Mouse (Mus musculus) lung, embryonic 16.5 days (tissue): ENCODE data around the gene Eif2b1. TPM values are rescaled to one million over a fixed set of nuclear protein-coding genes. Genes with fewer than 3 reads are reported as not detected.

Experiments
- ATAC-seq: fragments of 200-750 bp; cut with Nextera tagmentation; 2 replicates; pipeline ENCODE4 v1.8.0; 2017; ENCODE audit warnings: low read depth, mild to moderate bottlenecking, moderate library complexity
- H3K27ac ChIP-seq: fragments of 300-500 bp; sonication (generic); 2 replicates; pipeline ENCODE4 v1.5.1; 2014; ENCODE audit warnings: mild to moderate bottlenecking, control low read depth, low read length
- H3K27me3 ChIP-seq: fragments of 300-500 bp; sonication (generic); 2 replicates; pipeline ENCODE4 v1.6.1; 2014; ENCODE audit warnings: low read depth, low read length, mixed read lengths; ENCODE audit not compliant: control insufficient read depth, insufficient read depth
- H3K36me3 ChIP-seq: fragments of 300-500 bp; sonication (generic); 2 replicates; pipeline ENCODE4 v1.6.1; 2014; ENCODE audit warnings: low read length; ENCODE audit not compliant: control insufficient read depth, insufficient read depth
- H3K4me1 ChIP-seq: fragments of 300-500 bp; sonication (generic); replicated peaks from 2 replicates; pipeline ENCODE4 v1.6.1; 2014; ENCODE audit warnings: low read length, mixed read lengths; ENCODE audit not compliant: control insufficient read depth, insufficient read depth
- H3K4me2 ChIP-seq: fragments of 300-500 bp; sonication (generic); 2 replicates; pipeline ENCODE4 v1.6.1; 2014; ENCODE audit warnings: low read depth, low read length, control low read depth
- H3K4me3 ChIP-seq: fragments of 300-500 bp; sonication (generic); 2 replicates; pipeline ENCODE4 v1.5.1; 2014; ENCODE audit warnings: mild to moderate bottlenecking, low read length, control low read depth
- H3K9ac ChIP-seq: fragments of 300-500 bp; sonication (generic); 2 replicates; pipeline ENCODE4 v1.6.1; 2014; ENCODE audit warnings: low read length, control low read depth
- H3K9me3 ChIP-seq: fragments of 300-500 bp; sonication (generic); 2 replicates; pipeline ENCODE4 v1.6.1; 2016; ENCODE audit warnings: low read length; ENCODE audit not compliant: control insufficient read depth
- WGBS: fragments of 180-500 bp; shearing (Covaris S2); extraction: QIAGEN DNeasy Blood & Tissue Kit; methylation state at CpG from one replicate; pipeline ENCODE4 v1.1.7; 2014; 5-methylcytosine and 5-hydroxymethylcytosine counted together
- polyA plus RNA-seq: library from polyadenylated mRNA; unstranded; fragments of >200 nt; fragmentation: Nextera tagmentation; extraction: Ambion mirVana; gene quantifications from 2 replicates; pipeline ENCODE4 v1.2.1, GENCODE M21; 2015

Eif2b1 gene
- polyA plus RNA-seq, 1 experiment from 2014 or later: 68.8 TPM

GRCm38 (mm10) chr5:124538813-124539792, 39.8 kb downstream of the Eif2b1 start:
- ATAC-seq: no peak
- Histone ChIP-seq H3K4me2 (no peak overlapping the region), H3K27ac (no peak overlapping the region), H3K4me1 (peaks cover 23% of the 10 kb centered on the region), H3K9ac (no peak overlapping the region), H3K27me3 (no peaks in the 10 kb centered on the region), H3K9me3 (no peaks in the 10 kb centered on the region), H3K36me3 (peaks cover 5% of the 10 kb centered on the region), H3K4me3 (no peak overlapping the region)
- WGBS: 74% methylated on average over 15 of the region's 16 CpGs

GRCm38 (mm10) chr5:124536776-124537175, 42.2 kb downstream of the Eif2b1 start:
- H3K9ac ChIP-seq: peak overlapping the region; percentile 59
- peak overlapping the region; percentile 24 for H3K4me3 ChIP-seq
- H3K4me2 ChIP-seq: peak overlapping the region; percentile 50
- WGBS: 2% methylated on average over 16 of the region's 17 CpGs
- no peak for ATAC-seq
- H3K27me3 ChIP-seq: no peaks in the 10 kb centered on the region
- H3K27ac ChIP-seq: peak overlapping the region; percentile 78
- H3K9me3 ChIP-seq: no peaks in the 10 kb centered on the region
- peaks cover 16% of the 10 kb centered on the region for H3K4me1 ChIP-seq
- H3K36me3 ChIP-seq: no peaks in the 10 kb centered on the region

- ATAC-seq: no peak
- no peak overlapping the region for H3K9ac ChIP-seq
- H3K4me1 ChIP-seq: peaks cover 23% of the 10 kb centered on the region
- no peaks in the 10 kb centered on the region for H3K36me3 ChIP-seq
- no peak overlapping the region for H3K4me2 ChIP-seq
- H3K27ac ChIP-seq: no peak overlapping the region
- no peaks in the 10 kb centered on the region for H3K9me3 ChIP-seq
- no peak overlapping the region for H3K4me3 ChIP-seq
- no peaks in the 10 kb centered on the region for H3K27me3 ChIP-seq
- WGBS: 51% methylated on average over 5 of the region's 5 CpGs
These were observed 43.9 kb downstream of the Eif2b1 start for GRCm38 (mm10) chr5:124535016-124535415.

- Histone ChIP-seq H3K4me1 (peaks cover 43% of the 10 kb centered on the region), H3K27me3 (no peaks in the 10 kb centered on the region), H3K36me3 (no peaks in the 10 kb centered on the region), H3K9me3 (no peaks in the 10 kb centered on the region), H3K27ac (peak overlapping the region; percentile 55), H3K4me2 (no peak overlapping the region), H3K9ac (peak overlapping the region; percentile 24; the same call in 1 of the 2 replicates), H3K4me3 (no peak overlapping the region)
- WGBS: 29% methylated on average over 7 of the region's 7 CpGs
- peak; percentile 29 for ATAC-seq
These were observed 46.5 kb downstream of the Eif2b1 start for GRCm38 (mm10) chr5:124532451-124532850.

GRCm38 (mm10) chr5:124531583-124531930, 47.4 kb downstream of the Eif2b1 start:
- H3K9me3 ChIP-seq: no peaks in the 10 kb centered on the region
- peak overlapping the region; percentile 87 for H3K4me3 ChIP-seq
- H3K9ac ChIP-seq: peak overlapping the region; percentile 86
- H3K36me3 ChIP-seq: no peaks in the 10 kb centered on the region
- peak overlapping the region; percentile 88 for H3K27ac ChIP-seq
- H3K27me3 ChIP-seq: no peaks in the 10 kb centered on the region
- H3K4me1 ChIP-seq: peaks cover 36% of the 10 kb centered on the region
- ATAC-seq: peak; percentile 23
- 13% methylated on average over 14 of the region's 14 CpGs for WGBS
- peak overlapping the region; percentile 95 for H3K4me2 ChIP-seq

- H3K27ac ChIP-seq: peak within 1 kb of the TSS; percentile 88
- peaks cover 35% of the 10 kb centered on the region for H3K4me1 ChIP-seq
- H3K36me3 ChIP-seq: no peaks in the 10 kb centered on the region
- WGBS: under 1% methylated on average over 92 of the region's 96 CpGs
- H3K4me3 ChIP-seq: peak within 1 kb of the TSS; percentile 87
- no peaks in the 10 kb centered on the region for H3K9me3 ChIP-seq
- H3K4me2 ChIP-seq: peak within 1 kb of the TSS; percentile 95
- peak; percentile 93 for ATAC-seq
- no peaks in the 10 kb centered on the region for H3K27me3 ChIP-seq
- H3K9ac ChIP-seq: peak within 1 kb of the TSS; percentile 86
These were observed 48.0 kb downstream of the Eif2b1 start, which contains the start of gene Rilpl1 for GRCm38 (mm10) chr5:124530655-124531582. TSS of gene Rilpl1 (minus strand) at chr5:124531391.

- no peak for ATAC-seq
- no peaks in the 10 kb centered on the region for H3K36me3 ChIP-seq
- H3K4me1 ChIP-seq: peaks cover 35% of the 10 kb centered on the region
- H3K4me2 ChIP-seq: peak overlapping the region; percentile 95
- 42% methylated on average over 8 of the region's 8 CpGs for WGBS
- H3K4me3 ChIP-seq: peak overlapping the region; percentile 87
- H3K9ac ChIP-seq: peak overlapping the region; percentile 86
- H3K9me3 ChIP-seq: no peaks in the 10 kb centered on the region
- no peaks in the 10 kb centered on the region for H3K27me3 ChIP-seq
- H3K27ac ChIP-seq: peak overlapping the region; percentile 70; the same call in 1 of the 2 replicates
These were observed 49.2 kb downstream of the Eif2b1 start for GRCm38 (mm10) chr5:124529697-124530096.

GRCm38 (mm10) chr5:124529191-124529651, 49.7 kb downstream of the Eif2b1 start:
- Histone ChIP-seq H3K36me3 (no peaks in the 10 kb centered on the region), H3K4me2 (peak overlapping the region; percentile 95), H3K27ac (peak overlapping the region; percentile 70), H3K9me3 (no peaks in the 10 kb centered on the region), H3K4me1 (peaks cover 35% of the 10 kb centered on the region), H3K27me3 (no peaks in the 10 kb centered on the region), H3K9ac (peak overlapping the region; percentile 62), H3K4me3 (peak overlapping the region; percentile 87)
- ATAC-seq: no peak
- 17% methylated on average over 8 of the region's 8 CpGs for WGBS
